Mouse (Mus musculus): ENCODE data around the gene Disc1.
A peak's percentile ranks its signal among the peaks of the same experiment; 100 is the strongest.

- TF ChIP-seq CTCF (IDR thresholded peaks at IDR 0.05; ENCODE audit: borderline replicate concordance, insufficient read depth, low read depth, low read length), result no peak
- TF ChIP-seq POLR2A (IDR thresholded peaks at IDR 0.05; ENCODE audit: borderline replicate concordance, insufficient read depth, low read length), result peak; percentile 58; the same call in 1 of the 2 replicates
Measured at GRCm38 (mm10) chr8:125254188-125255005, 200.4 kb downstream of the Disc1 start.
